Mouse (Mus musculus): ENCODE data around the gene Glrx. TPM values are rescaled to one million over a fixed set of nuclear protein-coding genes. Genes with fewer than 3 reads are reported as not detected.

The Glrx gene
- total RNA-seq (2023), result 100 to 1,000 TPM; 269 to 315 TPM

DNA sequence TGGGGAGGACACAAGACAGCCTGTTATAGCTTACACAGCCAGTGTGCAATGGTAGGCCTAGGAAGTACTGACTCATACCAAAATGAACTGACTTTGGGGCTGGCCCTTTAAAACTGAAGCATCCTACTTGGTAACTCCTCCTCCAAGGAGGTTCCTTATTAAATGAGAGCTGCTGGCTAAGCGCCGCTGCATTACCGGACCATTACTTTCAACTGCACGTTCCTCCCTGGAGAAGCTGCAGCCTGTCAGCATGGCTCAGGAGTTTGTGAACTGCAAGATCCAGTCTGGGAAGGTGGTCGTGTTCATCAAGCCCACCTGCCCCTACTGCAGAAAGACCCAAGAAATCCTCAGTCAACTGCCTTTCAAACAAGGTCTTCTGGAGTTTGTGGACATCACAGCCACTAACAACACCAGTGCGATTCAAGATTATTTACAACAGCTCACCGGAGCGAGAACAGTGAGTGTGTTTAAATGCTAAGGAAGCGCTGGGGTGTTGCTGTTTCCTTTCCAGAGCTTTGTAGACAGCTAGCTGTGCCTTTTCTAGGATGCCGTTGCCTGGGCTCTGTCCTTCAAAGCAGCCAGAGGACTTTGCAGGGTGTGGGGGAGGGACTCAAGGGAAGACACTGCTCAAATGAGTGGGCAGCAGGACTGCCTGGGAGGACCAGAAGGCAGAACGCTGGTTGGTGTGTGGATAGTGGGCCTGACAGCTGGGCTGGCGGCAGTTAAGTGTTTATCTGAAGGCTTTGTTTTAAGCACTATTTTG lies at the start of gene Glrx:
Gene Glrx (plus strand): TSS at position 150 of the 763 bp plus-strand sequence.

Other genes with a start within 250 kb of the Glrx start
- gene Ell2, start 133.1 kb upstream of the Glrx start, total RNA-seq (2023), result 10 to 100 TPM; 19.3 to 23.9 TPM
- gene Rhobtb3, start 104.1 kb downstream of the Glrx start, total RNA-seq (2023), result 1 to 10 TPM in 1 of 2 experiments, under 1 TPM in 1; 0.51 to 1.4 TPM
- not detected for gene Spata9, start 127.3 kb downstream of the Glrx start, total RNA-seq (2023)
- 1 to 10 TPM; 6.4 to 7.6 TPM for gene Rfesd, start 178.9 kb downstream of the Glrx start, total RNA-seq (2023)
- gene Gpr150, start 217.1 kb downstream of the Glrx start, total RNA-seq (2023), result under 1 TPM in 1 of 2 experiments, not detected in 1; 0.16 TPM